Mouse (Mus musculus): ENCODE data around the gene Abcb7. TPM values are rescaled to one million over a fixed set of nuclear protein-coding genes. Genes with fewer than 3 reads are reported as not detected.

Gene Abcb7
- polyA plus RNA-seq (2012; rRNA removed): 3.9 and 5.0 TPM in 2 replicates

- peak within 1 kb of the TSS; percentile 92 for H3K27ac ChIP-seq (ENCODE audit: insufficient read depth, low read depth, low read length)
- no peaks in the 10 kb centered on the region for H3K36me3 ChIP-seq (ENCODE audit: control insufficient read depth, insufficient read depth, low read length)
- under 1% methylated on average over 58 of the region's 58 CpGs for WGBS
- H3K4me1 ChIP-seq (ENCODE audit: control insufficient read depth, insufficient read depth, low read length): peaks cover 5% of the 10 kb centered on the region; the same call in 1 of the 2 replicates
- no peaks in the 10 kb centered on the region for H3K27me3 ChIP-seq (replicated peaks; ENCODE audit: control insufficient read depth, insufficient read depth, low read length)
- peak; percentile 90 for DNase-seq
- peak within 1 kb of the TSS; percentile 99 for H3K4me3 ChIP-seq (ENCODE audit: insufficient read depth, low read depth, low read length)
- TF ChIP-seq CTCF (conservative IDR thresholded peaks at IDR 0.05; ENCODE audit: insufficient read depth, insufficient read length, low read depth, low read length) (no peak), POLR2A (IDR thresholded peaks at IDR 0.05; ENCODE audit: low read depth, low read length) (peak; percentile 22)
Observed at GRCm38 (mm10) chrX:104413183-104413983, at the start of gene Abcb7. Gene Abcb7 (minus strand): TSS chrX:104413856.

GRCm38 (mm10) chrX:104461755-104462154, 48.1 kb upstream of the Abcb7 start:
- Histone ChIP-seq H3K27me3 (replicated peaks; ENCODE audit: control insufficient read depth, insufficient read depth, low read length) (no peaks in the 10 kb centered on the region), H3K27ac (ENCODE audit: insufficient read depth, low read depth, low read length) (no peak overlapping the region), H3K4me1 (ENCODE audit: control insufficient read depth, insufficient read depth, low read length) (no peaks in the 10 kb centered on the region), H3K4me3 (ENCODE audit: insufficient read depth, low read depth, low read length) (no peak overlapping the region), H3K36me3 (ENCODE audit: control insufficient read depth, insufficient read depth, low read length) (no peaks in the 10 kb centered on the region)
- no peak for DNase-seq
- TF ChIP-seq CTCF (conservative IDR thresholded peaks at IDR 0.05; ENCODE audit: insufficient read depth, insufficient read length, low read depth, low read length) (no peak), POLR2A (IDR thresholded peaks at IDR 0.05; ENCODE audit: low read depth, low read length) (no peak)
- WGBS: 31% methylated on average over 2 of the region's 2 CpGs

- no peak for DNase-seq
- Histone ChIP-seq H3K4me3 (ENCODE audit: insufficient read depth, low read depth, low read length) (no peak overlapping the region), H3K4me1 (ENCODE audit: control insufficient read depth, insufficient read depth, low read length) (no peaks in the 10 kb centered on the region), H3K27me3 (replicated peaks; ENCODE audit: control insufficient read depth, insufficient read depth, low read length) (no peaks in the 10 kb centered on the region), H3K27ac (ENCODE audit: insufficient read depth, low read depth, low read length) (no peak overlapping the region), H3K36me3 (ENCODE audit: control insufficient read depth, insufficient read depth, low read length) (no peaks in the 10 kb centered on the region)
- 80% methylated on average over 1 of the region's 1 CpGs for WGBS
- TF ChIP-seq CTCF (conservative IDR thresholded peaks at IDR 0.05; ENCODE audit: insufficient read depth, insufficient read length, low read depth, low read length) (no peak), POLR2A (IDR thresholded peaks at IDR 0.05; ENCODE audit: low read depth, low read length) (no peak)
Observed at GRCm38 (mm10) chrX:104452433-104452832, 38.8 kb upstream of the Abcb7 start.

GRCm38 (mm10) chrX:104433456-104433855, 19.8 kb upstream of the Abcb7 start:
- DNase-seq: peak; percentile 46
- Histone ChIP-seq H3K36me3 (ENCODE audit: control insufficient read depth, insufficient read depth, low read length) (no peaks in the 10 kb centered on the region), H3K4me1 (ENCODE audit: control insufficient read depth, insufficient read depth, low read length) (no peaks in the 10 kb centered on the region), H3K4me3 (ENCODE audit: insufficient read depth, low read depth, low read length) (no peak overlapping the region), H3K27me3 (replicated peaks; ENCODE audit: control insufficient read depth, insufficient read depth, low read length) (no peaks in the 10 kb centered on the region), H3K27ac (ENCODE audit: insufficient read depth, low read depth, low read length) (no peak overlapping the region)
- WGBS: 14% methylated on average over 1 of the region's 1 CpGs
- TF ChIP-seq CTCF (conservative IDR thresholded peaks at IDR 0.05; ENCODE audit: insufficient read depth, insufficient read length, low read depth, low read length) (no peak), POLR2A (IDR thresholded peaks at IDR 0.05; ENCODE audit: low read depth, low read length) (no peak)

GRCm38 (mm10) chrX:104428108-104428507, 14.5 kb upstream of the Abcb7 start:
- no peaks in the 10 kb centered on the region for H3K36me3 ChIP-seq (ENCODE audit: control insufficient read depth, insufficient read depth, low read length)
- H3K4me1 ChIP-seq (ENCODE audit: control insufficient read depth, insufficient read depth, low read length): no peaks in the 10 kb centered on the region
- no peak overlapping the region for H3K4me3 ChIP-seq (ENCODE audit: insufficient read depth, low read depth, low read length)
- TF ChIP-seq CTCF (conservative IDR thresholded peaks at IDR 0.05; ENCODE audit: insufficient read depth, insufficient read length, low read depth, low read length): no peak
- TF ChIP-seq POLR2A (IDR thresholded peaks at IDR 0.05; ENCODE audit: low read depth, low read length): no peak
- no peak for DNase-seq
- no peak overlapping the region for H3K27ac ChIP-seq (ENCODE audit: insufficient read depth, low read depth, low read length)
- H3K27me3 ChIP-seq (replicated peaks; ENCODE audit: control insufficient read depth, insufficient read depth, low read length): no peaks in the 10 kb centered on the region
- 64% methylated on average over 3 of the region's 3 CpGs for WGBS

- Histone ChIP-seq H3K4me3 (ENCODE audit: insufficient read depth, low read depth, low read length) (peak overlapping the region; percentile 99), H3K27me3 (replicated peaks; ENCODE audit: control insufficient read depth, insufficient read depth, low read length) (no peaks in the 10 kb centered on the region), H3K36me3 (ENCODE audit: control insufficient read depth, insufficient read depth, low read length) (no peaks in the 10 kb centered on the region), H3K4me1 (ENCODE audit: control insufficient read depth, insufficient read depth, low read length) (peaks cover 4% of the 10 kb centered on the region; the same call in 1 of the 2 replicates), H3K27ac (ENCODE audit: insufficient read depth, low read depth, low read length) (peak overlapping the region; percentile 80)
- DNase-seq: no peak
- TF ChIP-seq CTCF (conservative IDR thresholded peaks at IDR 0.05; ENCODE audit: insufficient read depth, insufficient read length, low read depth, low read length) (no peak), POLR2A (IDR thresholded peaks at IDR 0.05; ENCODE audit: low read depth, low read length) (no peak)
- 29% methylated on average over 7 of the region's 7 CpGs for WGBS
Observed at GRCm38 (mm10) chrX:104413995-104414394, 339 bp upstream of the Abcb7 start.

GRCm38 (mm10) chrX:104408137-104408536, 5.5 kb downstream of the Abcb7 start:
- Histone ChIP-seq H3K4me3 (ENCODE audit: insufficient read depth, low read depth, low read length) (no peak overlapping the region), H3K36me3 (ENCODE audit: control insufficient read depth, insufficient read depth, low read length) (no peaks in the 10 kb centered on the region), H3K4me1 (ENCODE audit: control insufficient read depth, insufficient read depth, low read length) (peaks cover 4% of the 10 kb centered on the region; the same call in 1 of the 2 replicates), H3K27me3 (replicated peaks; ENCODE audit: control insufficient read depth, insufficient read depth, low read length) (no peaks in the 10 kb centered on the region), H3K27ac (ENCODE audit: insufficient read depth, low read depth, low read length) (peak overlapping the region; percentile 50)
- DNase-seq: peak; percentile 59
- TF ChIP-seq CTCF (conservative IDR thresholded peaks at IDR 0.05; ENCODE audit: insufficient read depth, insufficient read length, low read depth, low read length): no peak
- no peak for TF ChIP-seq POLR2A (IDR thresholded peaks at IDR 0.05; ENCODE audit: low read depth, low read length)

Data from kidney, adult 2 months (tissue).